Mouse (Mus musculus): ENCODE measurements around the gene Tcf15. TPM values are rescaled to one million over a fixed set of nuclear protein-coding genes. Genes with fewer than 3 reads are reported as not detected.

The Tcf15 gene
- polyA plus RNA-seq, 1 experiment, result 0.56 TPM

DNA sequence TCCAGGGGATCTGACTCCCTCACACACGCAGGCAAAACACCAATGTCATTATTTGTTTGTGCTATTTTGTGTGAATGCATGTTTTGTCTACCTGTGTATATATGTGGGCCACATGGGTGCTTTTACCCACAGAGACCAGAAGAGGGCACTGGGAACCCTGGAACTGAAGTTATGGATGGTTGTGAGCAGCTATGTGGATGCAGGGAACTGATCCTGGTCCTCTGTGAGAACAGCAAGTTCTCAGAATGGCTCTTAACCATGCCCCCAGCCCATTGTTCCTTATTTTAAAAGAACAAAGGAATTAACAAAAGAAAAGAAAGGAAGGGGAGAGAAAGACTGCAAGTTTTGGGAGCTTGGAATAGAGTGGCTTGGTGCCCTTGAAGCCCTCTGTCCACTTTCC is 16.1 kb downstream of the Tcf15 start:
- Histone ChIP-seq H3K27ac (ENCODE audit: insufficient read depth, low read length) (no peak overlapping the region), H3K36me3 (ENCODE audit: control insufficient read depth, insufficient read depth, low read length) (no peaks in the 10 kb centered on the region), H3K27me3 (ENCODE audit: control insufficient read depth, insufficient read depth, low read length) (no peaks in the 10 kb centered on the region), H3K4me3 (ENCODE audit: extremely low read depth, insufficient read depth, insufficient read length) (no peak overlapping the region), H3K4me1 (ENCODE audit: control insufficient read depth, insufficient read depth, insufficient read length) (no peaks in the 10 kb centered on the region)
- DNase-seq (ENCODE audit: low read depth in 1 of 2, low spot score in 2 of 2), result no peak
- 94% methylated on average over 1 of the region's 1 CpGs for WGBS
- TF ChIP-seq POLR2A (IDR thresholded peaks at IDR 0.05; ENCODE audit: low read depth, low read length), result no peak
- no peak for TF ChIP-seq CTCF (IDR thresholded peaks at IDR 0.05; ENCODE audit: extremely low read depth, insufficient read depth, insufficient read length, insufficient replicate concordance)

- Histone ChIP-seq H3K4me3 (ENCODE audit: extremely low read depth, insufficient read depth, insufficient read length) (no peak overlapping the region), H3K27me3 (ENCODE audit: control insufficient read depth, insufficient read depth, low read length) (no peaks in the 10 kb centered on the region), H3K27ac (ENCODE audit: insufficient read depth, low read length) (no peak overlapping the region), H3K4me1 (ENCODE audit: control insufficient read depth, insufficient read depth, insufficient read length) (no peaks in the 10 kb centered on the region), H3K36me3 (ENCODE audit: control insufficient read depth, insufficient read depth, low read length) (no peaks in the 10 kb centered on the region)
- no peak for TF ChIP-seq CTCF (IDR thresholded peaks at IDR 0.05; ENCODE audit: extremely low read depth, insufficient read depth, insufficient read length, insufficient replicate concordance)
- no peak for TF ChIP-seq POLR2A (IDR thresholded peaks at IDR 0.05; ENCODE audit: low read depth, low read length)
- WGBS, result 90% methylated on average over 6 of the region's 6 CpGs
- DNase-seq (ENCODE audit: low read depth in 1 of 2, low spot score in 2 of 2), result no peak
Measured at GRCm38 (mm10) chr2:152166257-152166656, 22.9 kb downstream of the Tcf15 start.

DNA sequence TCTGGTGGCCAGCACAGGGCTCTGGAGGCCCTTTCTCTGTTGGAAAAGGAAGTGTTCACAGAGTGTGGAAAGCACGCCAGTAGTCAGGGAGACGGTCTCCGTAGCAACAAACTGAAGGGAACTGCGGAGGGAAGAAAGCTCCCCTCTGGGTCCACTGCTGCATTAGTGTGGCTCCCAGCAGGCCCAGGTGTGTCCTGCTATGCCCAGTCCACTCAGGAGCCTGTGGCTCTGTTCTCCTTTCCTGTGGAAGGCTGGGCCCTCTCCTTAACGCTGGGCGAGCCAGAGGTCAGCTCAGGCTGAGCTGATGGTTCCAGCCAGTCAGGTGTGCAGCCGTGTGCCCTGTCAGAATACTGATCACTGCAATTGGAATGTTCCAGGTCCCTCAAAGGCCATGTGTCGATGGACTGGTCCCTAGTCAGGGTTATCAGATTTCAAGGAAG is 24.5 kb downstream of the Tcf15 start:
- Histone ChIP-seq H3K27ac (ENCODE audit: insufficient read depth, low read length) (no peak overlapping the region), H3K36me3 (ENCODE audit: control insufficient read depth, insufficient read depth, low read length) (no peaks in the 10 kb centered on the region), H3K27me3 (ENCODE audit: control insufficient read depth, insufficient read depth, low read length) (no peaks in the 10 kb centered on the region), H3K4me3 (ENCODE audit: extremely low read depth, insufficient read depth, insufficient read length) (no peak overlapping the region), H3K4me1 (ENCODE audit: control insufficient read depth, insufficient read depth, insufficient read length) (no peaks in the 10 kb centered on the region)
- WGBS, result 51% methylated on average over 8 of the region's 8 CpGs
- TF ChIP-seq POLR2A (IDR thresholded peaks at IDR 0.05; ENCODE audit: low read depth, low read length), result no peak
- no peak for TF ChIP-seq CTCF (IDR thresholded peaks at IDR 0.05; ENCODE audit: extremely low read depth, insufficient read depth, insufficient read length, insufficient replicate concordance)
- no peak for DNase-seq (ENCODE audit: low read depth in 1 of 2, low spot score in 2 of 2)

GRCm38 (mm10) chr2:152169377-152169776 is 26.0 kb downstream of the Tcf15 start:
- 97% methylated on average over 1 of the region's 1 CpGs for WGBS
- H3K36me3 ChIP-seq (ENCODE audit: control insufficient read depth, insufficient read depth, low read length), result no peaks in the 10 kb centered on the region
- TF ChIP-seq POLR2A (IDR thresholded peaks at IDR 0.05; ENCODE audit: low read depth, low read length) (no peak), CTCF (IDR thresholded peaks at IDR 0.05; ENCODE audit: extremely low read depth, insufficient read depth, insufficient read length, insufficient replicate concordance) (no peak)
- H3K27ac ChIP-seq (ENCODE audit: insufficient read depth, low read length), result no peak overlapping the region
- no peak overlapping the region for H3K4me3 ChIP-seq (ENCODE audit: extremely low read depth, insufficient read depth, insufficient read length)
- no peak for DNase-seq (ENCODE audit: low read depth in 1 of 2, low spot score in 2 of 2)
- no peaks in the 10 kb centered on the region for H3K27me3 ChIP-seq (ENCODE audit: control insufficient read depth, insufficient read depth, low read length)
- H3K4me1 ChIP-seq (ENCODE audit: control insufficient read depth, insufficient read depth, insufficient read length), result no peaks in the 10 kb centered on the region

GRCm38 (mm10) chr2:152174861-152175260 is 31.5 kb downstream of the Tcf15 start:
- no peaks in the 10 kb centered on the region for H3K4me1 ChIP-seq (ENCODE audit: control insufficient read depth, insufficient read depth, insufficient read length)
- H3K4me3 ChIP-seq (ENCODE audit: extremely low read depth, insufficient read depth, insufficient read length), result no peak overlapping the region
- H3K27me3 ChIP-seq (ENCODE audit: control insufficient read depth, insufficient read depth, low read length), result no peaks in the 10 kb centered on the region
- no peak for TF ChIP-seq POLR2A (IDR thresholded peaks at IDR 0.05; ENCODE audit: low read depth, low read length)
- no peak for TF ChIP-seq CTCF (IDR thresholded peaks at IDR 0.05; ENCODE audit: extremely low read depth, insufficient read depth, insufficient read length, insufficient replicate concordance)
- H3K36me3 ChIP-seq (ENCODE audit: control insufficient read depth, insufficient read depth, low read length), result no peaks in the 10 kb centered on the region
- H3K27ac ChIP-seq (ENCODE audit: insufficient read depth, low read length), result no peak overlapping the region
- 94% methylated on average over 3 of the region's 3 CpGs for WGBS
- no peak for DNase-seq (ENCODE audit: low read depth in 1 of 2, low spot score in 2 of 2)

DNA sequence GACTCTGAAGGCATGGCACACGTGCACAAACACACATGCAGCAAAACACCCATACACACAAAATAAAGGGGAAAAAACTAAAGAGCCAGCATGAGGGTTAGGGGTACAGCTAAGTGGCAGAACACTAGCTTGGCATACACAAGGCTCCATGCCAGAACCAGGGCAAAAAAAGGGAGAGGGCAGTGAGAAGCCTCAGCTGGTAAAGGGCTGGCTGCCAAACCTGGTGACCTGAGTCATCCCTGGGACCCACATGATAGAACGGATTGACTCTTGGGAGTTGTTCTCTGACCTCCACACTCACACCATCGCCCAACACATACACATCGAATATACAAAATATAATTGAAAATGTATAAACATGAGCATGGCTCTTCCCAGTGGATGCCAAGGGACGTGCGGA is 33.3 kb downstream of the Tcf15 start:
- no peaks in the 10 kb centered on the region for H3K27me3 ChIP-seq (ENCODE audit: control insufficient read depth, insufficient read depth, low read length)
- no peaks in the 10 kb centered on the region for H3K36me3 ChIP-seq (ENCODE audit: control insufficient read depth, insufficient read depth, low read length)
- 88% methylated on average over 6 of the region's 6 CpGs for WGBS
- no peaks in the 10 kb centered on the region for H3K4me1 ChIP-seq (ENCODE audit: control insufficient read depth, insufficient read depth, insufficient read length)
- H3K27ac ChIP-seq (ENCODE audit: insufficient read depth, low read length), result no peak overlapping the region
- no peak overlapping the region for H3K4me3 ChIP-seq (ENCODE audit: extremely low read depth, insufficient read depth, insufficient read length)
- TF ChIP-seq CTCF (IDR thresholded peaks at IDR 0.05; ENCODE audit: extremely low read depth, insufficient read depth, insufficient read length, insufficient replicate concordance) (no peak), POLR2A (IDR thresholded peaks at IDR 0.05; ENCODE audit: low read depth, low read length) (no peak)
- DNase-seq (ENCODE audit: low read depth in 1 of 2, low spot score in 2 of 2), result no peak

DNA sequence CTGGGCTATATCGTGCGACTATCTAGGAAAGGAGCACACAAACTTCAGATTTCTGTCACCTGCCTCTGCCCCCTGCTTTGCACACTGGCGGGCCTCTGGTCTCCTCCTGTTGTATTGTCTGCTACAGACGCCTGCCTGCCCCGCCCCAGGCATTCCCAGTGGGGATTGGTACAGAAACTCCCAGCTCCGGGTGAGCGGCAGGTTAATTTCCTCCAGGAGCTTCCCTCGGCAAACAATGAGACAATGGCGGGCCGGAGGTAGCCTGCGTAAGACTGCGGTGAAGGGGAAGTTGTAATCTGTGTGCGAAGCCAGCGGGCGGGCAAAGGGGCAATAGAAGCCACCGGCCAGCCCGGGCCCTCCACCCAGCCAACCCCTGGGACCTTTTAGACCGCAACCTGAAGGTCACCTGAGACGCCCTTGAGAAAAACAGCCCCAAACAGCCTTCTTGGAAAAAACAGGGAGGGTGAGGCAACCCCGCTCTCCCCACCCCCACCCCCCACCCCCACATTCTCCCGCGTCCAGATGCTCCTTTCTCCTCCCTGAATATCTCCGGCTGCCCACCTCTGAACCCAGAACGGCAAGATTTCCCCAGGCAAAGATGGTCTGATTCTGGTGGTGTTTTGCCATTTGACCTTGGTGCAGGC is 33.9 kb downstream of the Tcf15 start:
- Histone ChIP-seq H3K27me3 (ENCODE audit: control insufficient read depth, insufficient read depth, low read length) (no peaks in the 10 kb centered on the region), H3K27ac (ENCODE audit: insufficient read depth, low read length) (no peak overlapping the region), H3K4me3 (ENCODE audit: extremely low read depth, insufficient read depth, insufficient read length) (no peak overlapping the region), H3K36me3 (ENCODE audit: control insufficient read depth, insufficient read depth, low read length) (no peaks in the 10 kb centered on the region), H3K4me1 (ENCODE audit: control insufficient read depth, insufficient read depth, insufficient read length) (no peaks in the 10 kb centered on the region)
- 42% methylated on average over 24 of the region's 24 CpGs for WGBS
- DNase-seq (ENCODE audit: low read depth in 1 of 2, low spot score in 2 of 2), result no peak
- no peak for TF ChIP-seq CTCF (IDR thresholded peaks at IDR 0.05; ENCODE audit: extremely low read depth, insufficient read depth, insufficient read length, insufficient replicate concordance)
- TF ChIP-seq POLR2A (IDR thresholded peaks at IDR 0.05; ENCODE audit: low read depth, low read length), result no peak

Data from spleen, adult 2 months (tissue).